Mouse (Mus musculus): ENCODE data around the gene Stxbp6.

Gene Stxbp6

DNA sequence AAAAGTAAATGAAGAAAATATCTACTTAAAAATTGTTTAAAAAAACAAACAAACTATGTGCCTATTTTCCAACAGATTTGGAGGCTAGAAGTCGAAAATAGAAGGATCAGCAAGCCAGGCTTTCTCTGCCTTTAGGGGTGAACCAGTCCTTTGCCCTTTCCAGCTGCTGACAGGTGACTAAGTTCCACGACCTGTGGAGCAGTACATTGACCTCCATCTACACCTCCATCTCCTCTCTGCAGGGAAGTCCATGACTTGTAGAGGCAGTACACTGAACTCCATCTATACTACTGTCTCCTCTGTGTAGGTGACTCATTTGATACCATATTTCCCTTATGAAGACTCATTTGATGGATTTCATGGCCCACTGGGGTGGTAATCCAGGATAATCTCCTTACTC, 78.2 kb downstream of the Stxbp6 start:
- no peak for DNase-seq (ENCODE audit: low spot score in 2 of 2)

- peak in 1 of 2 experiments; percentile 58 for DNase-seq (ENCODE audit: low spot score in 2 of 2)
Observed at GRCm38 (mm10) chr12:44993391-44993790, 81.1 kb downstream of the Stxbp6 start.

GRCm38 (mm10) chr12:44992847-44993246, 81.7 kb downstream of the Stxbp6 start:
- DNase-seq (ENCODE audit: low spot score in 2 of 2), result no peak

- DNase-seq (ENCODE audit: low spot score in 2 of 2), result no peak
Observed at GRCm38 (mm10) chr12:44990379-44990778, 84.1 kb downstream of the Stxbp6 start.

DNA sequence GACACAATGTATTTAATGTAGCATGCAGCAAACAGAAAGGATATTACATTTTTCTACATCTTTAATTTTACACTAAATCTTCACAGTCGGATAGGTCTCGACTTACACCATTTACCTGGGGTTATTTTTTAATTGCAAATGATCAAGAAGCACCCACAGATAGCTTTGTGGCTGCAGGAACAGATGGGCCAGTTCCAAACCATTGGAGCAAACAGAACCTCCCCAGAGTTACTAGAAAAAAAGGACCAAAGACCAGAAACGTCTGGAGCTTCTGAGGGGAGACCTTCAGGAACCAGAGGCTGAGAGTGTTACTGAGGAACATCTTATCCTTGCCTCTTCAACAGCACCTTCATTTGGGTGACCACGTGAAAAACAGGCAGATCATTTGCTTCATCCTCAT, 85.5 kb downstream of the Stxbp6 start:
- no peak for DNase-seq (ENCODE audit: low spot score in 2 of 2)

DNA sequence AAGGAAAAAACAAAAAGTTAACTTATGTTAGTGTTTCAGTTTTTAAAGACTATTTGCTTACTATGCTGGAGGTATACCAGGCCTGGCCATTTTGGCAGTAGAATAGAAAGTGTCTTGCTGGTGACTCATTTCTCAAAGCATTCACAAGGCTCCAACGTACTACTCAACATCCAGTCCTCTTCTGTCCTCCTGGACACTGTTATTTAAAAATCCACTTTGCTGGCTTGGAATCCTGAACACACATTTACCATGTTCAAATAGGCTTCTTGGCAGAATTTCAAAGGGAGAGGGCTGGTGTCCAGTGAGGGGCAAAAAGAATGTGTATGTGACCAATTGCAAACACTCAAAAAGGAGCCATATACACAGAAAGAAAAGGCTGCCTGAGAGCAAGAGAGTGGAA, 86.7 kb downstream of the Stxbp6 start:
- DNase-seq (ENCODE audit: low spot score in 2 of 2), result no peak

DNA sequence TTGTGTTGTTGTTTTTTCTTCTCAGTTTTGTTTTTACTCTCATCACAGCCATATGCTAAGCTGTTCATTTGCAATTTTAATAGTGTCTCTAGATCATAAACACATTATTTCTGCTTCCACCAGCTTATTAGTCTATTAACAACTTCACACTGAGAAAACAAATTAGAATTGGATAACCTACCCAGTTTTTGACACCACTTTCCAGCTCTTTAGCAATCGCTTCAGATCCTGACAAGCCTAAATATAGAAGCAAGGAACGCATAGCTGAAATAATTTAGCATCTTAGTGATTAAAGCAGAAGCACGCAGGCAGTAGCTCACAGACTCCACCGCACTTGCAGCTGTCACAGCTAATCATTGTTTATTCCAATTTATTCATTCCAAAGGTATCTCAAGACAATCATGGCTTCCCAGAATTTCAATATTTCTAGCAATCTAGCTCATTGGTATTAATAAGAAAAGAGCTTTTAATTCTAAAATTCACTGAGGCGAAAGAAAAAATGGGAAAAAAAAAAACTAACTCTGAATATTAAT, 95.1 kb downstream of the Stxbp6 start:
- DNase-seq (ENCODE audit: low spot score in 2 of 2), result no peak

GRCm38 (mm10) chr12:44975266-44975665, 99.2 kb downstream of the Stxbp6 start:
- DNase-seq (ENCODE audit: low spot score in 2 of 2), result no peak

DNA sequence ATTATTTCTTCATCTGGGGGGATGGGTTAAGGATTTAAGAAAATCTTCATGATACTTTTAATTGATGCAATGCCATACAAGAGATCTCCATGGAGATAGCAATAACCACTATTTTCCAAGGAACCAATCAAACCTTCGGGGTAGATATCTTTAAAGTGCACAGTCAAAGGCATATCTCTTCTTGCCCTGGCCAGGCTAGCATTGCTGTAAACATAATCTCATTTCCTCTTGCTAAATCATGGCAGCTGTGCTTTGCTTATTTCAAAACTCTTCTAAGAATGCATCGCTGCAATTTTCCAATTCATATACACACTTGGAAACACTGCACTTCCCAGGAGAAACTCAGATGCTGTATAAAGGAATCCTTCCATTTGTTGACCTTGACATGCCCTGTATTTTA, 103.0 kb downstream of the Stxbp6 start:
- no peak for DNase-seq (ENCODE audit: low spot score in 2 of 2)

GRCm38 (mm10) chr12:44967448-44967847, 107.1 kb downstream of the Stxbp6 start:
- no peak for DNase-seq (ENCODE audit: low spot score in 2 of 2)

DNA sequence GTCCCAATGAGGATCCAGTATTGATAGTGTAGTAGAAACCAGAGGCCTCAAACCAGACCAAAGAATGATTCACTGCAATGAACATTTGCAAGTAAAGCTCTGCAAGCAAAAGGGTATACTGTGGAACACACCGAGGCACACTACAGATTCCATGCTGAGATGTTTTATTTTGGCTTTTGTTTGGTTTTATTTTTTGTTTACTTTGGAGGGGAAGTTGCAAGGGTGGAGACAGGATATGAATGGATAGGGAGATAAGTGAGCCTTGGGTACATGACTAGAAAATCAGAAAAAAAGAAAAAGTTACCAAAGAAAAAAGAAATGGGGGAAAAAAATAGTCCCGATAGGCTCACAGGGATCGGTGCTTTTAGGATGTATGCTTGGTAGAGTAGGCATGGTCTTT, 117.0 kb downstream of the Stxbp6 start:
- DNase-seq (ENCODE audit: low spot score in 2 of 2), result no peak

- no peak for DNase-seq (ENCODE audit: low spot score in 2 of 2)
Observed at GRCm38 (mm10) chr12:44953121-44953520, 121.4 kb downstream of the Stxbp6 start.

DNA sequence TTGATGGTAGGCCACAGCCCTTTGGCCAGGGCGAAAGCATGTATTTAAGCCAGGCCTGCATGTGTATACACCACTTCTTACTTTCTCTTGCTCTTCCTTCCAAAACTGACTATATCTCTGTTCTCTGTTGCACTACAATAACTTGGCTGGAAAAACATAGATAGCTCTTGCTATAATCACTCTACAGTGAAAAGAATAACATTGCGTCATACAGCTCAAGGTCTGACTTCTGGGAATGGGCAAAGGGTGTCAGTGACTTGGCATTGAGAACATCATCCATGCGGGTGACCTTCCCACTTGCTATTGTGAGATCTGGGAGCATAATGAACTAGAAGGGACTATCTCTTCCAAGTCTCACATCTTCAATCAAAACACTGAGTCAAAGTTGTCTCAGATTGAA, 122.4 kb downstream of the Stxbp6 start:
- DNase-seq (ENCODE audit: low spot score in 2 of 2), result no peak

GRCm38 (mm10) chr12:44950559-44950958, 124.0 kb downstream of the Stxbp6 start:
- no peak for DNase-seq (ENCODE audit: low spot score in 2 of 2)

DNA sequence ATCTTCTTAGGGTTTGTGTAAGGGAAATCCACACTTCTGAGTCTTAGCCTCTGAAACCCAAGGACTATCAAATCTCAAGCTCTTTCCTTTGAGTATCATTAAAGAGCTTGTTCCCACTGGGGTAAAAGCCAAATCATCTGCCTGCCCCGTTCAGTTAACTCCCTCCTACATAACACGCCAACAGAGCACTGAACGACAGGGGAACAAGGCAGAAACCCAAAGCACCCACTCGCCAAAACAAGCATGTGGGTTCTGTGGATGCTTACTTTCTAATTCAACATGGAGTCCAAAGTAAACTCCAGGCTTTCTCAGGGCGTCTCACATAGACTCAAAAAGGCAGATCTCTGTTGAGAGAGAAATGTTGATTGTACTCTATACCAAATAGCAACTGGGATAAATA, 126.7 kb downstream of the Stxbp6 start:
- no peak for DNase-seq (ENCODE audit: low spot score in 2 of 2)

DNA sequence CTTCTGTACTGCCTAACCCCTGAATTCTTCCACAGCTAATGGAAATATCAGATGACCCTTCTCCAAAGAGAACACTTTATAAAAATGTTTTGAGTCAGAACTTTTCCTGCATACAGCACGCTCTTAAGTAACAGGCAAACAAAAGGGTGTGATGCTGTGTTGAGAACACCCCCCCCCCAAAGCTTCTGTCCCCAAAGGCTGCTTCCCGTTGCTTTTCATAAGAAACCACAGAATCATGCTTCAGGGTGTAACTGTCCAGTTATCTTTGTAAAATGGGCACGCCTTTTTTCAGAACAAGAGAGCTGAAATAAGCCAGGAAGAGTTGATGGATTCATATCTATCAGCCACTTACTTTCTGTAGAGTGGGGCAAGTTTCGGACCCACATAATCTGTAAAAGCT, 134.2 kb downstream of the Stxbp6 start:
- DNase-seq (ENCODE audit: low spot score in 2 of 2), result no peak

DNA sequence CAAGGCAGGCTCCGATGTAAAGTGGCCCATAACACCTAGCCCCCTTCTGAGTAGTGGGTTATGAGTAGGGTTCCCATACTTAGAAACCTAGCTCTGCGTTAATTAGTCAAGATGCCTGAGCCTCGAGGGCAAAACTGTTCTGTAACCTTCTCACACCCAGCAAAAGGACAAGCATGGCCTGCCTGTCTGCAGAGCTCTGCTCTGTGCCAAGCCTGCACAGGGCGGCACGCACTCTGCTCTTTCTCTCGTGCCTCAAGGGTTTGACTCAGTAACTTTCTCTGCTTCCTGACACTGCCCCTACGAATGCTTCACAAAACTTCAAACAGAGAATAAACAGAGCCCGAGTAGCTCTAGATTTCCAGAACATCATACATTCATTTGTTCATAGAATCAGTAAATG, 135.4 kb downstream of the Stxbp6 start:
- DNase-seq (ENCODE audit: low spot score in 2 of 2), result no peak

- no peak for DNase-seq (ENCODE audit: low spot score in 2 of 2)
Observed at GRCm38 (mm10) chr12:44932954-44933353, 141.6 kb downstream of the Stxbp6 start.

DNA sequence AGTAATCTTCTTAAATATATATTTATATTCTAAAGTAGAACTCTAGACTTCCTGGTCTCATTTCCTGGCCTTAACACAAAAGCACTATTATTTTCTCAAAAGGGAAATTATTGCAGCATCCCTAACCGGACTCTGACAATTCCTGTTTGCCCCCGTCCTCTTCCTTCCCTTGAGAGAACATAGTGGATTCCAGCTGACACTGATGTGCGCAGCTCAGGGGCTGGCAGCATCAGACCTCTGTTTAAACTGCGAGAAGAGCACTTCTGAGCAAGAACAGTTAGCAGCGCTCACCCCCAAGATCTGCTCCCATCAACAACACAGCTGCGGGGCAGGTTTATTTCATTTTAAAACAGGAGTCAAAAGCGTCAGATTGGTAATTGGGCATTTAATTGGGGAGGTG, 142.8 kb downstream of the Stxbp6 start:
- DNase-seq (ENCODE audit: low spot score in 2 of 2), result no peak

- no peak for DNase-seq (ENCODE audit: low spot score in 2 of 2)
Observed at GRCm38 (mm10) chr12:44928456-44928855, 146.1 kb downstream of the Stxbp6 start.

DNA sequence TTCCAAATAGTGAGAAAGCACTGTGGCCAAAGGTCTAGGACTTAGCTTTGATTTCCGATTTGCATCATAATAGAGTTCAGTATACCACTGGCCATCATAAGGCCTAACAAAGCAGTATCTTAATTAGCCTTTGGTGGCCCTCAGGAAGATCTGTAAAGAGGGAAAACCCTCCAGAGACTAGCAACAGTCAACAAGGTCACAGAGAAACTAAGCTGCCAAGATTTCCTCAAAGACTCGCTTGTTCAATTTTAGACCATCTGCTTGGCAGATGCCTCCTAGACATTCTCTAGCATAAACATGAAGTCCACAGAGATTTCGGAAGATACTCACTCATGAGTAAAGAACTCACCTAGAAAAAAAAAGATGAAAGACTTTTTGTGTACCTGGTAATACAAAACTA, 148.6 kb downstream of the Stxbp6 start:
- no peak for DNase-seq (ENCODE audit: low spot score in 2 of 2)

DNA sequence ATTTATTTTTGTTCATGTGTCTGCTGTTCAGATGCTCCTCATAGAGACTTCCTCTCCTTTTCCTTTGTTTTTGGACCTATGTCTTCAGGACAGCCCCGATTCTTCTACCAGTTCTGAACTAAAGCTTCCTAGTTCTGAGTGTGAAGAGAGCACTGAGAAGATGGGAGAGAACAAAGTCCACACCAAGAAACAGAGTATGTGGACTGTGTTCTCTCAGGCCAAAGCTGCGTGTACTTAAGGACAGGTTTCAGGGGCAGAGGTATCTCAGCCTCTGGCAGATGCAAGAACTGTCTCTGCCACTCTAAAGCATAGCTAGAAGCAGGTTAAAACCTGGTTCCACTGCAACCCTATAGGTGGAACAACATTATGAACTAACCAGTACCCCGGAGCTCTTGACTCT, 151.2 kb downstream of the Stxbp6 start:
- DNase-seq (ENCODE audit: low spot score in 2 of 2), result no peak

GRCm38 (mm10) chr12:44922241-44922640, 152.3 kb downstream of the Stxbp6 start:
- DNase-seq (ENCODE audit: low spot score in 2 of 2), result no peak

- DNase-seq (ENCODE audit: low spot score in 2 of 2), result no peak
Observed at GRCm38 (mm10) chr12:44919613-44920012, 154.9 kb downstream of the Stxbp6 start.

DNA sequence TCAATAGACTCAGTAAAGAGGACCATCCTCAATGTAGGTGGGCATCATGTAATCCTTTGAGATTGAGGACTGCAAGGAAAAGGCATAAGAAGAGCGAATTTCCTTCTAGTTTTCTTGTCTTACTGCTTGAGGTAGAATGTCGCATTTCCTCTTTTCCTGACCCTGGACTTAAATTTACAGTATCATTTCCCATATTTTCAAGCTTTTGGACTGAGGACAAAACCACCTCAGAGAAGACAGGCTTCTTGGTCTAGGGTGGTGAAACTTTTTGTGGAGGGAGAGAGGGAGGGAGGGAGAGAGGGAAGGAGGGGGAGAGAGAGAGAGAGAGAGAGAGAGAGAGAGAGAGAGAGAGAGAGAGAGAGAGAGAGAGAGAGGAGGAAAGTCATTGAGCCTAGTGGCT, 155.6 kb downstream of the Stxbp6 start:
- DNase-seq (ENCODE audit: low spot score in 2 of 2), result no peak
